Mouse (Mus musculus): ENCODE data around the gene Abcg5.
A peak's percentile ranks its signal among the peaks of the same experiment; 100 is the strongest.

Abcg5 gene

GRCm38 (mm10) chr17:84685286-84685685, 2.5 kb upstream of the Abcg5 start:
- DNase-seq (ENCODE audit: low read depth, low spot score): no peak

GRCm38 (mm10) chr17:84684284-84684683, 1.5 kb upstream of the Abcg5 start:
- DNase-seq (ENCODE audit: low read depth, low spot score): no peak

GRCm38 (mm10) chr17:84681670-84682069, 1.1 kb downstream of the Abcg5 start:
- DNase-seq (ENCODE audit: low read depth, low spot score): peak; percentile 64

GRCm38 (mm10) chr17:84677595-84677994, 5.2 kb downstream of the Abcg5 start:
- DNase-seq (ENCODE audit: low read depth, low spot score): no peak

GRCm38 (mm10) chr17:84675951-84676366, 6.9 kb downstream of the Abcg5 start, which contains the start of gene Abcg8:
Abcg8 (plus strand) TSS chr17:84676302.
- no peak for DNase-seq (ENCODE audit: low read depth, low spot score)

GRCm38 (mm10) chr17:84675204-84675603, 7.6 kb downstream of the Abcg5 start:
- peak; percentile 47 for DNase-seq (ENCODE audit: low read depth, low spot score)

- DNase-seq (ENCODE audit: low read depth, low spot score): no peak
Measured at GRCm38 (mm10) chr17:84674048-84674447, 8.8 kb downstream of the Abcg5 start.

GRCm38 (mm10) chr17:84672376-84673369, 10.1 kb downstream of the Abcg5 start:
- DNase-seq (ENCODE audit: low read depth, low spot score): no peak

GRCm38 (mm10) chr17:84667848-84668247, 15.0 kb downstream of the Abcg5 start:
- DNase-seq (ENCODE audit: low read depth, low spot score): no peak

GRCm38 (mm10) chr17:84665691-84666090, 17.1 kb downstream of the Abcg5 start:
- no peak for DNase-seq (ENCODE audit: low read depth, low spot score)

- no peak for DNase-seq (ENCODE audit: low read depth, low spot score)
Measured at GRCm38 (mm10) chr17:84665053-84665452, 17.8 kb downstream of the Abcg5 start.

GRCm38 (mm10) chr17:84658951-84659350, 23.9 kb downstream of the Abcg5 start:
- no peak for DNase-seq (ENCODE audit: low read depth, low spot score)

- no peak for DNase-seq (ENCODE audit: low read depth, low spot score)
Measured at GRCm38 (mm10) chr17:84658195-84658594, 24.6 kb downstream of the Abcg5 start.

- no peak for DNase-seq (ENCODE audit: low read depth, low spot score)
Measured at GRCm38 (mm10) chr17:84657782-84658181, 25.0 kb downstream of the Abcg5 start.

- DNase-seq (ENCODE audit: low read depth, low spot score): no peak
Measured at GRCm38 (mm10) chr17:84657422-84657732, 25.4 kb downstream of the Abcg5 start.

GRCm38 (mm10) chr17:84656653-84657421, 26.0 kb downstream of the Abcg5 start:
- DNase-seq (ENCODE audit: low read depth, low spot score): no peak

- DNase-seq (ENCODE audit: low read depth, low spot score): no peak
Measured at GRCm38 (mm10) chr17:84656205-84656604, 26.6 kb downstream of the Abcg5 start.

- no peak for DNase-seq (ENCODE audit: low read depth, low spot score)
Measured at GRCm38 (mm10) chr17:84653544-84653943, 29.3 kb downstream of the Abcg5 start.

GRCm38 (mm10) chr17:84650302-84651017, 32.4 kb downstream of the Abcg5 start:
- DNase-seq (ENCODE audit: low read depth, low spot score): no peak

GRCm38 (mm10) chr17:84647630-84648029, 35.2 kb downstream of the Abcg5 start:
- no peak for DNase-seq (ENCODE audit: low read depth, low spot score)

GRCm38 (mm10) chr17:84646477-84646876, 36.3 kb downstream of the Abcg5 start:
- DNase-seq (ENCODE audit: low read depth, low spot score): no peak

GRCm38 (mm10) chr17:84645894-84646293, 36.9 kb downstream of the Abcg5 start:
- DNase-seq (ENCODE audit: low read depth, low spot score): no peak

All from telencephalon, adult 2 months (tissue).